Mouse (Mus musculus): ENCODE measurements around the gene Tmem45b. TPM values are rescaled to one million over a fixed set of nuclear protein-coding genes. Genes with fewer than 3 reads are reported as not detected.
A peak's percentile ranks its signal among the peaks of the same experiment; 100 is the strongest.

The Tmem45b gene
- polyA plus RNA-seq, 1 experiment: 1.6 TPM

GRCm38 (mm10) chr9:31400441-31400840, 63.8 kb downstream of the Tmem45b start:
- H3K9ac ChIP-seq (ENCODE audit: low read depth, poor library complexity, severe bottlenecking): no peak overlapping the region
- H3K27me3 ChIP-seq (ENCODE audit: control insufficient read depth, insufficient read depth, low read length, poor library complexity, severe bottlenecking): no peaks in the 10 kb centered on the region
- no peaks in the 10 kb centered on the region for H3K4me1 ChIP-seq (ENCODE audit: control insufficient read depth, insufficient read depth, low read length)
- peaks cover 64% of the 10 kb centered on the region for H3K36me3 ChIP-seq (ENCODE audit: control insufficient read depth, insufficient read depth, low read length, poor library complexity, severe bottlenecking)
- no peak overlapping the region for H3K4me3 ChIP-seq (ENCODE audit: low read depth, low read length)
- no peak overlapping the region for H3K27ac ChIP-seq (ENCODE audit: insufficient read depth, low read length)
- H3K9me3 ChIP-seq (replicated peaks; ENCODE audit: control insufficient read depth, insufficient read depth, low read length, poor library complexity, severe bottlenecking): no peaks in the 10 kb centered on the region
- peak; percentile 86 for TF ChIP-seq CTCF (IDR thresholded peaks at IDR 0.05; ENCODE audit: low read depth, low read length)
- no peak for TF ChIP-seq EP300 (IDR thresholded peaks at IDR 0.05; ENCODE audit: insufficient read depth, low read depth, low read length)

GRCm38 (mm10) chr9:31387206-31387605, 77.1 kb downstream of the Tmem45b start:
- TF ChIP-seq CTCF (IDR thresholded peaks at IDR 0.05; ENCODE audit: low read depth, low read length) (no peak), EP300 (IDR thresholded peaks at IDR 0.05; ENCODE audit: insufficient read depth, low read depth, low read length) (no peak), POLR2A (IDR thresholded peaks at IDR 0.05; ENCODE audit: insufficient read depth, low read length) (no peak)
- Histone ChIP-seq H3K27me3 (ENCODE audit: control insufficient read depth, insufficient read depth, low read length, poor library complexity, severe bottlenecking) (no peaks in the 10 kb centered on the region), H3K4me3 (ENCODE audit: low read depth, low read length) (no peak overlapping the region), H3K9ac (ENCODE audit: low read depth, poor library complexity, severe bottlenecking) (no peak overlapping the region), H3K27ac (ENCODE audit: insufficient read depth, low read length) (no peak overlapping the region), H3K4me1 (ENCODE audit: control insufficient read depth, insufficient read depth, low read length) (peaks cover 2% of the 10 kb centered on the region), H3K36me3 (ENCODE audit: control insufficient read depth, insufficient read depth, low read length, poor library complexity, severe bottlenecking) (peaks cover 12% of the 10 kb centered on the region), H3K9me3 (replicated peaks; ENCODE audit: control insufficient read depth, insufficient read depth, low read length, poor library complexity, severe bottlenecking) (no peaks in the 10 kb centered on the region)

GRCm38 (mm10) chr9:31386368-31387180, 77.7 kb downstream of the Tmem45b start:
- H3K4me1 ChIP-seq (ENCODE audit: control insufficient read depth, insufficient read depth, low read length): peaks cover 2% of the 10 kb centered on the region
- no peak overlapping the region for H3K27ac ChIP-seq (ENCODE audit: insufficient read depth, low read length)
- peaks cover 7% of the 10 kb centered on the region; the same call in 1 of the 2 replicates for H3K36me3 ChIP-seq (ENCODE audit: control insufficient read depth, insufficient read depth, low read length, poor library complexity, severe bottlenecking)
- peak overlapping the region; percentile 87 for H3K9ac ChIP-seq (ENCODE audit: low read depth, poor library complexity, severe bottlenecking)
- no peaks in the 10 kb centered on the region for H3K9me3 ChIP-seq (replicated peaks; ENCODE audit: control insufficient read depth, insufficient read depth, low read length, poor library complexity, severe bottlenecking)
- TF ChIP-seq POLR2A (IDR thresholded peaks at IDR 0.05; ENCODE audit: insufficient read depth, low read length) (no peak), EP300 (IDR thresholded peaks at IDR 0.05; ENCODE audit: insufficient read depth, low read depth, low read length) (no peak), CTCF (IDR thresholded peaks at IDR 0.05; ENCODE audit: low read depth, low read length) (no peak)
- H3K27me3 ChIP-seq (ENCODE audit: control insufficient read depth, insufficient read depth, low read length, poor library complexity, severe bottlenecking): no peaks in the 10 kb centered on the region
- peak overlapping the region; percentile 73 for H3K4me3 ChIP-seq (ENCODE audit: low read depth, low read length)

- peak within 1 kb of the TSS; percentile 12; the same call in 1 of the 2 replicates for H3K27ac ChIP-seq (ENCODE audit: insufficient read depth, low read length)
- H3K9me3 ChIP-seq (replicated peaks; ENCODE audit: control insufficient read depth, insufficient read depth, low read length, poor library complexity, severe bottlenecking): no peaks in the 10 kb centered on the region
- TF ChIP-seq POLR2A (IDR thresholded peaks at IDR 0.05; ENCODE audit: insufficient read depth, low read length) (peak; percentile 98), EP300 (IDR thresholded peaks at IDR 0.05; ENCODE audit: insufficient read depth, low read depth, low read length) (no peak), CTCF (IDR thresholded peaks at IDR 0.05; ENCODE audit: low read depth, low read length) (no peak)
- H3K9ac ChIP-seq (ENCODE audit: low read depth, poor library complexity, severe bottlenecking): peak within 1 kb of the TSS; percentile 87
- peaks cover 2% of the 10 kb centered on the region; the same call in 1 of the 2 replicates for H3K36me3 ChIP-seq (ENCODE audit: control insufficient read depth, insufficient read depth, low read length, poor library complexity, severe bottlenecking)
- peaks cover 2% of the 10 kb centered on the region for H3K4me1 ChIP-seq (ENCODE audit: control insufficient read depth, insufficient read depth, low read length)
- peak within 1 kb of the TSS; percentile 88 for H3K4me3 ChIP-seq (ENCODE audit: low read depth, low read length)
- H3K27me3 ChIP-seq (ENCODE audit: control insufficient read depth, insufficient read depth, low read length, poor library complexity, severe bottlenecking): no peaks in the 10 kb centered on the region
Measured at GRCm38 (mm10) chr9:31385947-31386354, 78.3 kb downstream of the Tmem45b start, which contains the start of gene Nfrkb. TSS of gene Nfrkb (plus strand) at chr9:31386192.

- Histone ChIP-seq H3K4me1 (ENCODE audit: control insufficient read depth, insufficient read depth, low read length) (peaks cover 2% of the 10 kb centered on the region), H3K27ac (ENCODE audit: insufficient read depth, low read length) (peak overlapping the region; percentile 12; the same call in 1 of the 2 replicates), H3K9ac (ENCODE audit: low read depth, poor library complexity, severe bottlenecking) (peak overlapping the region; percentile 87; the same call in 1 of the 2 replicates), H3K4me3 (ENCODE audit: low read depth, low read length) (peak overlapping the region; percentile 88), H3K27me3 (ENCODE audit: control insufficient read depth, insufficient read depth, low read length, poor library complexity, severe bottlenecking) (no peaks in the 10 kb centered on the region), H3K9me3 (replicated peaks; ENCODE audit: control insufficient read depth, insufficient read depth, low read length, poor library complexity, severe bottlenecking) (no peaks in the 10 kb centered on the region), H3K36me3 (ENCODE audit: control insufficient read depth, insufficient read depth, low read length, poor library complexity, severe bottlenecking) (peaks cover 2% of the 10 kb centered on the region; the same call in 1 of the 2 replicates)
- TF ChIP-seq POLR2A (IDR thresholded peaks at IDR 0.05; ENCODE audit: insufficient read depth, low read length): no peak
- no peak for TF ChIP-seq EP300 (IDR thresholded peaks at IDR 0.05; ENCODE audit: insufficient read depth, low read depth, low read length)
- TF ChIP-seq CTCF (IDR thresholded peaks at IDR 0.05; ENCODE audit: low read depth, low read length): no peak
Measured at GRCm38 (mm10) chr9:31385500-31385869, 78.8 kb downstream of the Tmem45b start.

Data from ES-Bruce4 (cell line).